ENCODE assay signal across 15 mouse cellular contexts in genomic region chr12:91642426-91643093, GRCm38 (mm10). TPM values are rescaled to one million over a fixed set of nuclear protein-coding genes. Genes with fewer than 3 reads are reported as not detected.
DNase-seq lines count a peak whose midpoint lies in the region; ATAC-seq lines count a peak whose summit lies in the region.
"Had no signal": no experiment of that assay in that cellular context is flagged by ENCODE, and none has a peak within 500 bp of the region (broad histone marks: within the 10 kb centered on the region; RNA-seq: fewer than 3 reads in every experiment).

No protein-coding gene starts in this region.

- no peak overlapping the region for H3K9ac ChIP-seq in forebrain, embryonic 15.5 days (replicated peaks)
- H3K9ac ChIP-seq in hindbrain, embryonic 16.5 days (ENCODE audit: low read depth, low read length): no peak overlapping the region
- H3K9ac ChIP-seq in neural tube, embryonic 14.5 days (replicated peaks; ENCODE audit: low read depth, low read length): no peak overlapping the region

- H3K4me1 ChIP-seq in forebrain, embryonic 15.5 days: peaks cover 23% of the 10 kb centered on the region
- peaks cover 13% of the 10 kb centered on the region for H3K4me1 ChIP-seq in hindbrain, embryonic 16.5 days (ENCODE audit: control insufficient read depth, insufficient read depth, low read depth, low read length)
- H3K4me1 ChIP-seq in neural tube, embryonic 14.5 days (ENCODE audit: control insufficient read depth, insufficient read depth, low read length): peaks cover 18% of the 10 kb centered on the region

- DNase-seq in retina, postnatal 1 day: peak; percentile 67
- no peak for DNase-seq in retina, embryonic 14.5 days (ENCODE audit: low spot score)
- no peak for DNase-seq in gastrocnemius, postnatal 10 days
- no peak for DNase-seq in embryo, embryonic 10.5 days (ENCODE audit: low spot score)
- DNase-seq: adrenal gland, adult 8-10 months; heart, postnatal 4 days; kidney, adult 18-20 months; layer of hippocampus, postnatal 36 days; lung, adult 2 months; thymus, adult 18-20 months had no signal

- no peak overlapping the region for H3K4me2 ChIP-seq in forebrain, embryonic 15.5 days (replicated peaks)
- H3K4me2 ChIP-seq in hindbrain, embryonic 16.5 days (ENCODE audit: low read length): no peak overlapping the region
- H3K4me2 ChIP-seq in neural tube, embryonic 14.5 days (ENCODE audit: low read depth, low read length): no peak overlapping the region

- no peaks in the 10 kb centered on the region for H3K9me3 ChIP-seq in forebrain, embryonic 15.5 days
- H3K9me3 ChIP-seq in hindbrain, embryonic 16.5 days (ENCODE audit: control insufficient read depth, low read length): peaks cover 3% of the 10 kb centered on the region; the same call in 1 of the 2 replicates
- no peaks in the 10 kb centered on the region for H3K9me3 ChIP-seq in neural tube, embryonic 14.5 days (ENCODE audit: control insufficient read depth, low read length)
- H3K9me3 ChIP-seq: embryonic facial prominence, embryonic 10.5 days had no signal

- H3K36me3 ChIP-seq in forebrain, embryonic 15.5 days: peaks cover 3% of the 10 kb centered on the region; the same call in 1 of the 2 replicates
- H3K36me3 ChIP-seq in hindbrain, embryonic 16.5 days (ENCODE audit: control insufficient read depth, insufficient read depth, low read length): peaks cover 2% of the 10 kb centered on the region; the same call in 1 of the 2 replicates
- H3K36me3 ChIP-seq in neural tube, embryonic 14.5 days (ENCODE audit: control insufficient read depth, insufficient read depth, low read length): no peaks in the 10 kb centered on the region

- no peak overlapping the region for H3K4me3 ChIP-seq in forebrain, embryonic 15.5 days
- no peak overlapping the region for H3K4me3 ChIP-seq in hindbrain, embryonic 16.5 days (ENCODE audit: low read length)
- H3K4me3 ChIP-seq in neural tube, embryonic 14.5 days (ENCODE audit: low read depth, low read length): no peak overlapping the region
- H3K4me3 ChIP-seq: erythroblast, embryonic 14.5 days had no signal

- ATAC-seq in forebrain, embryonic 15.5 days (replicated peaks): no peak
- peak; percentile 25; the same call in 1 of the 2 replicates for ATAC-seq in hindbrain, embryonic 16.5 days
- peak; percentile 49 for ATAC-seq in neural tube, embryonic 14.5 days (ENCODE audit: low read depth)

- WGBS in forebrain, embryonic 15.5 days: 61% methylated on average over 12 of the region's 12 CpGs
- WGBS in hindbrain, embryonic 16.5 days: 49% methylated on average over 12 of the region's 12 CpGs
- WGBS in neural tube, embryonic 14.5 days: 47% methylated on average over 12 of the region's 12 CpGs

- peak overlapping the region; percentile 35 for H3K27ac ChIP-seq in forebrain, embryonic 15.5 days (replicated peaks)
- 0 out of 2 replicates have a peak overlapping the region, but pooled peaks have one; percentile 31 for H3K27ac ChIP-seq in hindbrain, embryonic 16.5 days (ENCODE audit: low read depth, low read length)
- H3K27ac ChIP-seq in neural tube, embryonic 14.5 days (ENCODE audit: low read depth, low read length): 0 out of 2 replicates have a peak overlapping the region, but pooled peaks have one; percentile 22

- H3K27me3 ChIP-seq in forebrain, embryonic 15.5 days: no peaks in the 10 kb centered on the region
- H3K27me3 ChIP-seq in hindbrain, embryonic 16.5 days (replicated peaks; ENCODE audit: control insufficient read depth, insufficient read depth, low read length): no peaks in the 10 kb centered on the region
- no peaks in the 10 kb centered on the region for H3K27me3 ChIP-seq in neural tube, embryonic 14.5 days (ENCODE audit: control insufficient read depth, insufficient read depth, low read length)

RNA-seq across cellular contexts. Expression of gene Gtf2a1, which starts 52.3 kb away (rescaled TPM):
- polyA plus RNA-seq in forebrain, embryonic 15.5 days (2015; fragmentation: Nextera tagmentation; extraction: Ambion mirVana): 68.6 and 71.1 TPM in 2 replicates
- 48.6 and 58.3 TPM in 2 replicates for polyA plus RNA-seq in hindbrain, embryonic 16.5 days (2015; fragmentation: Nextera tagmentation; extraction: Ambion mirVana)
- polyA plus RNA-seq in neural tube, embryonic 14.5 days (2014; fragmentation: Nextera tagmentation; extraction: Ambion mirVana): 53.8 and 66.7 TPM in 2 replicates
- 10 to 100 TPM; 23.5 to 26.4 TPM for total RNA-seq in gastrocnemius, postnatal 10 days (2021)
